Mouse (Mus musculus): Measurements from ENCODE around the gene Ttc16. TPM values are rescaled to one million over a fixed set of nuclear protein-coding genes. Genes with fewer than 3 reads are reported as not detected.

The Ttc16 gene
- total RNA-seq, 2 experiments from 2014 or later, result 0.11 TPM; not detected in 1

GRCm38 (mm10) chr2:32779714-32780113, 4.3 kb upstream of the Ttc16 start:
- no peak for DNase-seq

- DNase-seq, result peak; percentile 76
Observed at GRCm38 (mm10) chr2:32779131-32779530, 3.7 kb upstream of the Ttc16 start.

GRCm38 (mm10) chr2:32778081-32778480, 2.6 kb upstream of the Ttc16 start:
- DNase-seq, result no peak

GRCm38 (mm10) chr2:32776192-32776591, 759 bp upstream of the Ttc16 start:
- DNase-seq, result no peak

- DNase-seq, result no peak
Observed at GRCm38 (mm10) chr2:32772626-32773279, 2.7 kb downstream of the Ttc16 start.

- DNase-seq, result no peak
Observed at GRCm38 (mm10) chr2:32771886-32772285, 3.5 kb downstream of the Ttc16 start.

- DNase-seq, result no peak
Observed at GRCm38 (mm10) chr2:32769327-32770085, 5.9 kb downstream of the Ttc16 start.

- no peak for DNase-seq
Observed at GRCm38 (mm10) chr2:32768661-32769285, 6.7 kb downstream of the Ttc16 start.

- no peak for DNase-seq
Observed at GRCm38 (mm10) chr2:32767241-32767640, 8.2 kb downstream of the Ttc16 start.

GRCm38 (mm10) chr2:32763353-32763752, 12.1 kb downstream of the Ttc16 start:
- no peak for DNase-seq

- no peak for DNase-seq
Observed at GRCm38 (mm10) chr2:32761859-32762258, 13.6 kb downstream of the Ttc16 start.

GRCm38 (mm10) chr2:32761361-32761760, 14.1 kb downstream of the Ttc16 start:
- DNase-seq, result no peak

GRCm38 (mm10) chr2:32759001-32759400, 16.4 kb downstream of the Ttc16 start:
- no peak for DNase-seq

GRCm38 (mm10) chr2:32758503-32758902, 16.9 kb downstream of the Ttc16 start:
- no peak for DNase-seq

GRCm38 (mm10) chr2:32757056-32757845, 18.2 kb downstream of the Ttc16 start, which contains the start of gene Tor2a:
Tor2a (plus strand) TSS chr2:32757234.
- peak; percentile 95 for DNase-seq

GRCm38 (mm10) chr2:32756674-32757055, 18.8 kb downstream of the Ttc16 start:
- no peak for DNase-seq

GRCm38 (mm10) chr2:32752181-32752580, 23.3 kb downstream of the Ttc16 start:
- DNase-seq, result no peak

- no peak for DNase-seq
Observed at GRCm38 (mm10) chr2:32751665-32752033, 23.8 kb downstream of the Ttc16 start.

- DNase-seq, result no peak
Observed at GRCm38 (mm10) chr2:32750887-32751664, 24.4 kb downstream of the Ttc16 start.

GRCm38 (mm10) chr2:32750199-32750598, 25.2 kb downstream of the Ttc16 start:
- DNase-seq, result no peak

- no peak for DNase-seq
Observed at GRCm38 (mm10) chr2:32749082-32749481, 26.4 kb downstream of the Ttc16 start.
